Mouse (Mus musculus) lung, embryonic 15.5 days (tissue): ENCODE data around the gene Etv3. TPM values are rescaled to one million over a fixed set of nuclear protein-coding genes. Genes with fewer than 3 reads are reported as not detected.
A peak's percentile ranks its signal among the peaks of the same experiment; 100 is the strongest.

Experiments used
- ATAC-seq: fragments of 200-750 bp; cut with Nextera tagmentation; 2 replicates; pipeline ENCODE4 v1.8.0; 2017; ENCODE audit warnings: moderate number of reproducible peaks, borderline replicate concordance; ENCODE audit not compliant: low FRiP score, low TSS enrichment; ENCODE audit errors: extremely low read depth
- H3K27ac ChIP-seq: fragments of 300-500 bp; sonication (generic); 2 replicates; pipeline ENCODE4 v1.5.1; 2015; ENCODE audit warnings: moderate library complexity, mild to moderate bottlenecking, inconsistent platforms
- H3K27me3 ChIP-seq: fragments of 300-500 bp; sonication (generic); 2 replicates; pipeline ENCODE4 v1.6.1; 2015; ENCODE audit warnings: inconsistent platforms
- H3K36me3 ChIP-seq: fragments of 300-500 bp; sonication (generic); 2 replicates; pipeline ENCODE4 v1.6.1; 2015; ENCODE audit warnings: inconsistent platforms
- H3K4me1 ChIP-seq: fragments of 300-500 bp; sonication (generic); 2 replicates; pipeline ENCODE4 v1.6.1; 2015; ENCODE audit warnings: inconsistent platforms
- H3K4me2 ChIP-seq: fragments of 300-500 bp; sonication (generic); 2 replicates; pipeline ENCODE4 v1.6.1; 2015; ENCODE audit warnings: inconsistent platforms, mild to moderate bottlenecking, moderate library complexity
- H3K4me3 ChIP-seq: fragments of 300-500 bp; sonication (generic); 2 replicates; pipeline ENCODE4 v1.5.1; 2015; ENCODE audit warnings: mild to moderate bottlenecking, inconsistent platforms
- H3K9ac ChIP-seq: fragments of 300-500 bp; sonication (generic); 2 replicates; pipeline ENCODE4 v1.6.1; 2015; ENCODE audit warnings: inconsistent platforms
- H3K9me3 ChIP-seq: fragments of 300-500 bp; sonication (generic); 2 replicates; pipeline ENCODE4 v1.6.1; 2016; ENCODE audit warnings: inconsistent platforms
- WGBS: fragments of 180-500 bp; shearing (Covaris S2); methylation state at CpG from one replicate; pipeline ENCODE4 v1.1.7; 2015; 5-methylcytosine and 5-hydroxymethylcytosine counted together
- polyA plus RNA-seq: library from polyadenylated mRNA; unstranded; fragments of >200 nt; fragmentation: Nextera tagmentation; extraction: Ambion mirVana; gene quantifications from 2 replicates; pipeline ENCODE4 v1.2.1, GENCODE M21; 2015

The Etv3 gene
- polyA plus RNA-seq, 1 experiment from 2014 or later, result 16.9 TPM

DNA sequence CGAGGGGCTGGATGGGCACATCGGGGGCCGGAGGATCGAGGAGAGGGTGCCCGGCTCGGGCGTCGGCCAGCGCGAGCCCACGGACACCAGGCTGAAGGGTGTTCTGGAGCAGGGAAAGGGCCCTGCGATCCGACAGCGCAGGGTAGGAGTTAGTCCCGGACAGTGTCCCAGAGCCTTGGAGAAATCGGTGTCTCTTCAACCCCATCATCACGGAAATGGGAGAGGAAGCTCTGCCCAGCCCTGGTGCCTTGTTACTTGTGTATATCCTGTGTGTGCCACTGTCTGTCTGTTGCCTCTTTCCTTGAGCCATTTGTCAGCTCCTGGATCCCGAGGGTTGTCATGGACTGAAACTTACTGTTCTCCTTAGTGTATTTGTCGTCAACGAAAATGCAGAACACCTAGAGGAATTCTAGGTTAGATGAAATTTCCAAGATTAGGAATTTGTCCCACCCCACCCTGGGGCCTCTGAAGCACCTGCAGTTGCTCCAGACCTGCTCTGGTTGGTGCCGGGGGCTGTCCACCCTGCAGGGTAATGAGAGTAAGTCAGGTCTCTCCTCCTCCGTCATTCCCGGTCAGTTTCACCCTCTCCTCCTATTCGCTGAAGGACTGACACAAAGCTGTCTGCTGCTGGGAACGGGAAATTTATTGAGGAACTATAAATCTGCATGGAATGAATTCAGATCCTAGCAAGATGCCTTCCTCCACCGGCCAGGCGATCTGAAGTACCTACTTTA lies 797 bp downstream of the Etv3 start:
- H3K27me3 ChIP-seq, result no peaks in the 10 kb centered on the region

DNA sequence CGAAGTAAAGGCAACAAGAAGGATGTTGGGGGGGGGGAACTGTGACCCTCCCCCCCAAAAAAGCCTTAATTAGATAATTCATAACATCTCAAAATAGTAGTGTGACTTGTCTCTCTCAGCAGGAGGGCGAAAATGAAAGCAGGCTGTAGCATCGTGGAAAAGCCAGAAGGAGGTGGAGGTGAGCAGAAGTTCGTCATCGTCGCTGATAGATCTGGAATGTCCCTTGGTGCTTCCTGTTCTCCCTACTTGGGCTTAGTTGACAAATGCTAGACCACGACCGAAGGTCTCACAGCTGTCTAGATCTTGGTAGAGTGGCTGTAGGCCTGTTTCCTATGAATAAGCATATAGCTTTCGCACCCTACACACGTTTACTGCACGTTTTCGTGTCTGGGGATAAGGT lies 1.9 kb downstream of the Etv3 start:
- Histone ChIP-seq H3K9me3 (no peaks in the 10 kb centered on the region), H3K36me3 (peaks cover 44% of the 10 kb centered on the region), H3K4me2 (peak overlapping the region; percentile 76), H3K27ac (peak overlapping the region; percentile 42; the same call in 1 of the 2 replicates), H3K27me3 (no peaks in the 10 kb centered on the region), H3K4me3 (no peak overlapping the region), H3K9ac (no peak overlapping the region), H3K4me1 (peaks cover 14% of the 10 kb centered on the region)
- ATAC-seq, result no peak
- WGBS, result 54% methylated on average over 12 of the region's 12 CpGs

More for the DNA sequence above, 797 bp downstream of the Etv3 start:
- Histone ChIP-seq H3K9ac (peak overlapping the region; percentile 88), H3K36me3 (peaks cover 35% of the 10 kb centered on the region), H3K4me1 (peaks cover 14% of the 10 kb centered on the region), H3K9me3 (no peaks in the 10 kb centered on the region), H3K27ac (peak overlapping the region; percentile 84), H3K4me2 (peak overlapping the region; percentile 76), H3K4me3 (peak overlapping the region; percentile 80)
- ATAC-seq, result 0 out of 2 replicates have a peak, but pooled peaks have one; percentile 23
- WGBS, result 4% methylated on average over 27 of the region's 27 CpGs

GRCm38 (mm10) chr3:87528021-87528420 lies 2.8 kb downstream of the Etv3 start:
- 55% methylated on average over 8 of the region's 8 CpGs for WGBS
- H3K27ac ChIP-seq, result peak overlapping the region; percentile 42; the same call in 1 of the 2 replicates
- H3K9ac ChIP-seq, result no peak overlapping the region
- no peak overlapping the region for H3K4me3 ChIP-seq
- H3K27me3 ChIP-seq, result no peaks in the 10 kb centered on the region
- H3K36me3 ChIP-seq, result peaks cover 53% of the 10 kb centered on the region
- no peaks in the 10 kb centered on the region for H3K9me3 ChIP-seq
- H3K4me2 ChIP-seq, result no peak overlapping the region
- peaks cover 14% of the 10 kb centered on the region for H3K4me1 ChIP-seq
- no peak for ATAC-seq

- Histone ChIP-seq H3K9ac (no peak overlapping the region), H3K36me3 (peaks cover 61% of the 10 kb centered on the region), H3K4me3 (no peak overlapping the region), H3K27me3 (no peaks in the 10 kb centered on the region), H3K4me2 (no peak overlapping the region), H3K27ac (no peak overlapping the region), H3K4me1 (peaks cover 14% of the 10 kb centered on the region), H3K9me3 (no peaks in the 10 kb centered on the region)
- 83% methylated on average over 8 of the region's 8 CpGs for WGBS
- ATAC-seq, result no peak
These were observed 3.6 kb downstream of the Etv3 start for GRCm38 (mm10) chr3:87528841-87529240.

GRCm38 (mm10) chr3:87529568-87529967 lies 4.4 kb downstream of the Etv3 start:
- Histone ChIP-seq H3K9ac (no peak overlapping the region), H3K4me2 (no peak overlapping the region), H3K4me3 (no peak overlapping the region), H3K4me1 (peaks cover 14% of the 10 kb centered on the region), H3K27ac (no peak overlapping the region), H3K36me3 (peaks cover 67% of the 10 kb centered on the region), H3K9me3 (no peaks in the 10 kb centered on the region), H3K27me3 (no peaks in the 10 kb centered on the region)
- 90% methylated on average over 11 of the region's 11 CpGs for WGBS
- ATAC-seq, result no peak

DNA sequence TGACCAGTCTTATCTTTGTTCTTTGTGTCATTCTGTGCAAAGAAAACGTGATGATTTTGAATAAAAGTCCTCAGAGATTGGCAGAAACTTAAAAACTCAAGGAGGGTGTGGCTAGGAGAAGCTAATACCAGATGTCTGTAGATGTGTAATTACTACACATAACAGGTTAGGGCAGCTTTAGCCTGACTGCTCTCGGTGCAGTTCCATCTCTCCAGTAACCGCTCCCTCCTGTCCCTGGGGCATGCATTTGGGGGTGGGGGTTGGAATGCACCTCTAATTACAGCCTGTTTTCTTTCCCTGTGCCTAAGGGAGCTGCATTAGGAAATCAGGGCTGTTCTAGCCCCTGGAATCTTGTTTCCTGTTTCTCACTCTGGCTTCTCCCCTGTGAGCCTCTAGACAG lies 5.0 kb downstream of the Etv3 start:
- Histone ChIP-seq H3K27ac (no peak overlapping the region), H3K4me3 (no peak overlapping the region), H3K4me2 (no peak overlapping the region), H3K4me1 (peaks cover 14% of the 10 kb centered on the region), H3K27me3 (no peaks in the 10 kb centered on the region), H3K9me3 (no peaks in the 10 kb centered on the region), H3K9ac (no peak overlapping the region), H3K36me3 (peaks cover 73% of the 10 kb centered on the region)
- no peak for ATAC-seq
- 78% methylated on average over 3 of the region's 3 CpGs for WGBS

- H3K9me3 ChIP-seq, result no peaks in the 10 kb centered on the region
- H3K27ac ChIP-seq, result peak overlapping the region; percentile 48
- ATAC-seq, result no peak
- H3K36me3 ChIP-seq, result peaks cover 92% of the 10 kb centered on the region
- H3K4me1 ChIP-seq, result no peaks in the 10 kb centered on the region
- no peaks in the 10 kb centered on the region for H3K27me3 ChIP-seq
- WGBS, result 65% methylated on average over 7 of the region's 7 CpGs
- H3K9ac ChIP-seq, result no peak overlapping the region
- no peak overlapping the region for H3K4me3 ChIP-seq
- no peak overlapping the region for H3K4me2 ChIP-seq
These were observed 8.6 kb downstream of the Etv3 start for GRCm38 (mm10) chr3:87533667-87534378.

DNA sequence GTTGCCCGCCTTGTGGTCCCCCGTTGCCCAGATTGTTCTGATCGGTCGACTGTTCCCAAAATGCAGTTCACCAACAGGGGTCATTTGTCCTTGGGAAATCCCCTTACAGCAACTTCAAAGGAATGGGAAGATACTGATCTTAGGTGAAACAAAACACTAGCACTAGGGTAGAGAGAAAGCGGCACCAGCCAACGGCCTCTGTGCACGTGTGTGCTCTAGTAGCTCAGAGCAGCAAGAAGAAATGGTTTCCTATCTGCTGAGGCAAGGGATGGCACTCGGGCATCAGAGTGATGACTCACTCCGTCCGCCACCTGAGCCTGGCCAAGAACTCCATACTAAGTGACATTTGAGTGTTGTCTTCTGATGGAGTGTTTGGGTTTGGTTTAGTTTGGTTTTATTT lies 12.8 kb downstream of the Etv3 start:
- WGBS, result 68% methylated on average over 10 of the region's 10 CpGs
- H3K9me3 ChIP-seq, result no peaks in the 10 kb centered on the region
- H3K4me2 ChIP-seq, result no peak overlapping the region
- H3K27ac ChIP-seq, result no peak overlapping the region
- H3K4me1 ChIP-seq, result no peaks in the 10 kb centered on the region; the same call in 1 of the 2 replicates
- H3K27me3 ChIP-seq, result no peaks in the 10 kb centered on the region
- H3K4me3 ChIP-seq, result no peak overlapping the region
- no peak for ATAC-seq
- H3K9ac ChIP-seq, result no peak overlapping the region
- H3K36me3 ChIP-seq, result peaks cover 54% of the 10 kb centered on the region

DNA sequence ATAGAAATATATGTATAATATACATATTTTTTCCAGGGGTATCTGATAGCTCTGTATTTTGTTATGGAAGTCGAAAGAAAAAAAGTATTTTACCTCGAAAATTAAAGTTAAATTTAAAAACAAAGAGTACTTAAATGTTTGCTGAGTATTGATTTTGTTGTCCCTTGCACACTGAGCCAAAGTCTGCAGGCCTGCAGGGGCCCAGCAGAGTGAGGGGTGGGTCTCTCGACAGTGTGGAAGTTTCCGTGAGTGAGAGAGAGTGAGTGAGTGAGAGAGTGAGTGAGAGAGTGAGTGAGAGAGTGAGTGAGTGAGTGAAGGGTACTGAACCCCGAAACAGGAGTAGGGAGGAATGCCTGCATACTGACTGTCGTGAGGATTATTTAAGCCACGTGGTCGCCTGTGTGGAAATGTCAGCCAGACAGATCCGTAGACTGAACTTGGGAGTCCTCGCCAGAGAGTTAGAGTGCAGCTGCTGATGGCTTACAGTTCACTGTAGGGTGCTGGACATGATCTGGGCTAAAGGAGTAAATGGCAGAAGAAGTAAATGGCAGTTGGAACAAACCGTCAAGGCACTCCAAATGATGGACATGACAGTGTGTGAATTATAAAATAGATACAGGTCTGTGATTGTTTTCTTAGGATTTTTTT lies 14.9 kb downstream of the Etv3 start:
- H3K27me3 ChIP-seq, result no peaks in the 10 kb centered on the region
- H3K9ac ChIP-seq, result no peak overlapping the region
- H3K4me3 ChIP-seq, result no peak overlapping the region
- H3K27ac ChIP-seq, result no peak overlapping the region
- H3K4me2 ChIP-seq, result no peak overlapping the region
- WGBS, result 57% methylated on average over 11 of the region's 11 CpGs
- H3K9me3 ChIP-seq, result no peaks in the 10 kb centered on the region
- ATAC-seq, result no peak
- peaks cover 34% of the 10 kb centered on the region for H3K36me3 ChIP-seq
- no peaks in the 10 kb centered on the region; the same call in 1 of the 2 replicates for H3K4me1 ChIP-seq

GRCm38 (mm10) chr3:87540714-87541113 lies 15.5 kb downstream of the Etv3 start:
- H3K27me3 ChIP-seq, result no peaks in the 10 kb centered on the region
- H3K9ac ChIP-seq, result no peak overlapping the region
- H3K4me1 ChIP-seq, result no peaks in the 10 kb centered on the region; the same call in 1 of the 2 replicates
- WGBS, result 27% methylated on average over 8 of the region's 8 CpGs
- H3K27ac ChIP-seq, result no peak overlapping the region
- H3K9me3 ChIP-seq, result no peaks in the 10 kb centered on the region
- H3K4me3 ChIP-seq, result no peak overlapping the region
- H3K4me2 ChIP-seq, result no peak overlapping the region
- peaks cover 29% of the 10 kb centered on the region for H3K36me3 ChIP-seq
- ATAC-seq, result no peak

DNA sequence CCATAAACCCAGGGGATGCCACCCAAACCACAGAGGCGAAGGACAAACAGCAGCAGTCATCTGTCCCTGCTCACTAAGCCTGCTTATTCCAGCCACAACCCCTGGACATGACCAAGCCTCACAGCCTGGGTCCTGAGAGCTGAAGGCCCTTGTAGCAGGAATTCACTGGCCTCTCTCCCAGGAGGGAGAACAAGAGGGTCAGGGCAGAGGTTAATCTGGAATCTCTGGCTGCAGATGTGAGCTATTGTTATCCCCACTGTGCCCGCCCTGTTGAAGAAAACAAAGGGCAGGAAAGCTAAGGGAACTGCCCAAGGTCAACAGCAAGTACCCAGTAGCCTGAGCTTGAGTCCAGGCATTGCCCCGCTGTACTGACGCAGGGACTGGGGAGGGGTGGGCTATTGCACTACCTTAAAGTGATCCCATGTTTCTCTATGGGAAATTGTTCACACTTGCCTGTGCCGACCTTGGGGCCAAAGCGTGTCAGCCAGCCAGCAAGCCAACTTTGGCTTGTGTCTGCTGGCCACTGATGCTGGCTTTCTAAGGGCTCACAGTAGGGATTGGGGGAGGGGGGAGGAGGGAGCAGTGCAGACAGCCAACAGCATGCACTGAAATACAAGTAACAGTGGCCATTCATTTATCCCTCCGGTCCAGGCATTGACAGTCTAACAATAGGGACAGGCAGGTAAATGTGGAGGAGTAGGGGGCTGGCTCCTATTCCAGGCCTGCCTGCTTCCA lies 17.4 kb downstream of the Etv3 start:
- H3K27me3 ChIP-seq, result no peaks in the 10 kb centered on the region
- no peaks in the 10 kb centered on the region; the same call in 1 of the 2 replicates for H3K4me1 ChIP-seq
- no peak overlapping the region for H3K9ac ChIP-seq
- H3K36me3 ChIP-seq, result peaks cover 10% of the 10 kb centered on the region; the same call in 1 of the 2 replicates
- H3K27ac ChIP-seq, result no peak overlapping the region
- no peak overlapping the region for H3K4me3 ChIP-seq
- no peak overlapping the region for H3K4me2 ChIP-seq
- ATAC-seq, result no peak
- 67% methylated on average over 7 of the region's 7 CpGs for WGBS
- no peaks in the 10 kb centered on the region for H3K9me3 ChIP-seq
